Mouse (Mus musculus) hindbrain, postnatal 0 days (tissue): ENCODE data around the gene Slc38a10. TPM values are rescaled to one million over a fixed set of nuclear protein-coding genes. Genes with fewer than 3 reads are reported as not detected.

ENCODE experiments used
- ATAC-seq: fragments of 200-750 bp; cut with Nextera tagmentation; 2 replicates; pipeline ENCODE4 v1.8.0; 2017; ENCODE audit warnings: mild to moderate bottlenecking, moderate TSS enrichment, moderate library complexity
- DNase-seq: peaks from one replicate; pipeline ENCODE4 v3.0.0-alpha.2; 2015; ENCODE audit warnings: low spot score
- H3K27ac ChIP-seq: fragments of 300-500 bp; sonication (generic); 2 replicates; pipeline ENCODE4 v1.5.1; 2014; ENCODE audit warnings: mild to moderate bottlenecking
- H3K27me3 ChIP-seq: fragments of 300-500 bp; sonication (generic); 2 replicates; pipeline ENCODE4 v1.6.1; 2014; ENCODE audit warnings: low read length, mixed read lengths; ENCODE audit not compliant: insufficient read depth
- H3K36me3 ChIP-seq: fragments of 300-500 bp; sonication (generic); 2 replicates; pipeline ENCODE4 v1.6.1; 2014; ENCODE audit warnings: low read length, mixed read lengths; ENCODE audit not compliant: insufficient read depth
- H3K4me1 ChIP-seq: fragments of 300-500 bp; sonication (generic); 2 replicates; pipeline ENCODE4 v1.6.1; 2014; ENCODE audit warnings: antibody characterized with exemption, low read length, mixed read lengths; ENCODE audit not compliant: insufficient read depth
- H3K4me2 ChIP-seq: fragments of 300-500 bp; sonication (generic); 2 replicates; pipeline ENCODE4 v1.6.1; 2014; ENCODE audit warnings: low read depth, mild to moderate bottlenecking, low read length, moderate library complexity, mixed read lengths
- H3K4me3 ChIP-seq: fragments of 300-500 bp; sonication (generic); 2 replicates; pipeline ENCODE4 v1.5.1; 2014; ENCODE audit warnings: low read length
- H3K9ac ChIP-seq: fragments of 300-500 bp; sonication (generic); replicated peaks from 2 replicates; pipeline ENCODE4 v1.6.1; 2014; ENCODE audit warnings: mild to moderate bottlenecking, low read length, moderate library complexity, mixed read lengths
- H3K9me3 ChIP-seq: fragments of 300-500 bp; sonication (generic); 2 replicates; pipeline ENCODE4 v1.6.1; 2016; ENCODE audit warnings: low read length, mixed read lengths
- CTCF ChIP-seq: IDR thresholded peaks from 2 replicates; pipeline ENCODE4 v1.5.1; 2016; ENCODE audit warnings: antibody characterized with exemption, control low read depth, low read depth
- whole genome bisulfite sequencing: fragments of 180-500 bp; shearing (Covaris S2); extraction: QIAGEN DNeasy Blood & Tissue Kit; methylation state at CpG from one replicate; pipeline ENCODE4 v1.1.7; 2014; 5-methylcytosine and 5-hydroxymethylcytosine counted together
- polyA plus RNA-seq: library from polyadenylated mRNA; unstranded; fragments of >200 nt; fragmentation: Nextera tagmentation; extraction: Ambion mirVana; gene quantifications from 2 replicates; pipeline ENCODE4 v1.2.1, GENCODE M21; 2015
- total RNA-seq: library from RNA; depleted of rRNA; stranded (reverse); fragments of >200 nt; gene quantifications from 2 replicates; pipeline ENCODE4 v1.2.3, GENCODE M21; 2014

The Slc38a10 gene
- total and polyA plus RNA-seq, 2 experiments from 2014 or later = 101 to 178 TPM

DNA sequence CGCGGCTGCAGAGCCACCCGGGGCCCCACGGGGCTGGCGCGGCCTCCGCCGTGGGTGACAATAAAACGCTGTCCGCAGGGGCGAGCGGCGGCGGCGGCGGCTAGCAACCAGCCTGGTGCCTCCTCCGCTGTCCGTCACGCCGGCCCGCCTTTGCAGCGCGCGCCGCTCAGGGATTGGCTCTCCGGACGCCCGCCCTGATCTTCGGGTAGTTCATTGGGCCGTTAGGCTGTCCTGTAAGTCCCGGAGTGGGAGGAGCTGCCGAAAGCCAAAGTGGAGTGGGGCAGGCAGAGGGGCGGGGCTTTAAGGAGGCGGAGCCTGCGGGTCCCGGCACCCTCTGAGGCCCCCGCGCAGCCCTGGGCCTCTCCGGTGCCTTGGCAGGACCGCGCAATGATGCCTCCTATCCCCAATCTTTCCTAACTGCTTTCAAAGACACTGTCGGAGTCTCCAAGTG is 64.4 kb downstream of the Slc38a10 start, which contains the start of gene Cep131:
TSS of gene Cep131 (minus strand) at position 126 of the 451 bp plus-strand sequence.
- Histone ChIP-seq H3K27ac (peak within 1 kb of the TSS; percentile 80), H3K27me3 (no peaks in the 10 kb centered on the region), H3K4me3 (peak within 1 kb of the TSS; percentile 74), H3K4me1 (peaks cover 10% of the 10 kb centered on the region; the same call in 1 of the 2 replicates), H3K4me2 (peak within 1 kb of the TSS; percentile 87), H3K9ac (peak within 1 kb of the TSS; percentile 90), H3K9me3 (no peaks in the 10 kb centered on the region), H3K36me3 (peaks cover 21% of the 10 kb centered on the region)
- WGBS = under 1% methylated on average over 38 of the region's 42 CpGs
- peak; percentile 99 for ATAC-seq
- no peak for TF ChIP-seq CTCF
- DNase-seq = peak; percentile 99

DNA sequence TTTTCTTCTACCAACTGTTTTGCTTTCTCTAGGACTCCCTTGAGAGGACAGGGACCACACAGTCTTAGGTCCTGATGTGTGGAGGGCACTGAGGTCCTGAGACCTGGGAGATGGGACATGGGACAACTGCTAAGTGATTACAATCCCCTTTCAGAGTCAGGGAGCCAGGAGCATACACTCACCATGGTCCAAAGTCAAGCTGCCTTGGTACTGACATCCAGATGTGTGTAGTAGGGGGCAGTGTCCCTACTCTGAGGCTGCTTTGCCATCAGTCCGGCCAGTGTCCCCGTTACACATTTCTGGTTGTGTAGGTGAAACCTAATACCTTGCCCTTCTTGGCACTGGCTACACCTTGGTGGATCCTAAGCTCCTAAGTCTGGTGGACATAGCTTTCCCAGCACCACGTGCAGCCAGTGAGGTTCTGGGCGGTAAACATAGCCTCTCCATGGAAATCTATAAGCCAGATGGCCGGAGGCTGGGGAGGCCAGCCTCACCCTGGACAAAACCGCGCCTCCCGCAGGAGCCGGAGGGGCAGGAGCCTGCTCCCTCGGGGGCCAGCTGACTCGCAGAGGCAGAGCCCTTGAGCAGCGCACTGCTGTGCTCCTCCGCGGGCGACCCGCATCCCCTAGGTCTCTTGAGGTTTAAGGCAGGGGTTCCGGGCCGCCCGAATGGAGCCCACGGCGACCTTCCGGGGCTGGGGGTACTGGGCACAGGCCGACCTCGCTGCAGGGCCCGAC is 65.1 kb downstream of the Slc38a10 start:
- WGBS = under 1% methylated on average over 25 of the region's 25 CpGs
- Histone ChIP-seq H3K4me1 (peaks cover 10% of the 10 kb centered on the region; the same call in 1 of the 2 replicates), H3K9ac (peak overlapping the region; percentile 90), H3K36me3 (peaks cover 18% of the 10 kb centered on the region), H3K27ac (peak overlapping the region; percentile 80), H3K9me3 (no peaks in the 10 kb centered on the region), H3K4me3 (peak overlapping the region; percentile 74), H3K4me2 (peak overlapping the region; percentile 87), H3K27me3 (no peaks in the 10 kb centered on the region)
- TF ChIP-seq CTCF = no peak; the same call in 1 of the 2 replicates
- DNase-seq (peak; percentile 48), ATAC-seq (peak; percentile 33; the same call in 1 of the 2 replicates)

DNA sequence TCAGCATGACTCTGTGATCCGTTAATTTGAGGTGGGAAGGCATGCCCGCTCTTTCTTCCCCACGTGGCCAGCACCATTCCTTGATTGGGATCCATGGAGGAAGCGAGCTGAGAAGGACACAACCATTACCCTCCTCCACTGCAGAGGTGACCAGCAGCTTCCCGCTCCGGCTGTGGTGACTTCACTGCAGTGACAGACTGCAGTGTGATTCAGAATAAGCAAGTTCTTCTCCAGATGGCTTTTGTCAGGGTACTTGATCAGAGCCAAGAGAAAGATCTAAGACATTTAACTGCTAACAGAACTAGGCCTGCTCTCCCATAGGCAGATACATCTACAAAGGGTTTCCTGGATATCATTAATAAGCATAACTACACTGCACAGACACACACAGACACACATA is 70.9 kb downstream of the Slc38a10 start:
- Histone ChIP-seq H3K9ac (no peak overlapping the region), H3K27ac (no peak overlapping the region), H3K4me3 (no peak overlapping the region), H3K9me3 (no peaks in the 10 kb centered on the region), H3K4me2 (no peak overlapping the region), H3K27me3 (no peaks in the 10 kb centered on the region), H3K36me3 (peaks cover 64% of the 10 kb centered on the region), H3K4me1 (0 out of 2 replicates have a peak, but pooled peaks cover 2% of the 10 kb centered on the region)
- TF ChIP-seq CTCF = no peak
- ATAC-seq (no peak), DNase-seq (no peak)
- WGBS = 90% methylated on average over 6 of the region's 6 CpGs

DNA sequence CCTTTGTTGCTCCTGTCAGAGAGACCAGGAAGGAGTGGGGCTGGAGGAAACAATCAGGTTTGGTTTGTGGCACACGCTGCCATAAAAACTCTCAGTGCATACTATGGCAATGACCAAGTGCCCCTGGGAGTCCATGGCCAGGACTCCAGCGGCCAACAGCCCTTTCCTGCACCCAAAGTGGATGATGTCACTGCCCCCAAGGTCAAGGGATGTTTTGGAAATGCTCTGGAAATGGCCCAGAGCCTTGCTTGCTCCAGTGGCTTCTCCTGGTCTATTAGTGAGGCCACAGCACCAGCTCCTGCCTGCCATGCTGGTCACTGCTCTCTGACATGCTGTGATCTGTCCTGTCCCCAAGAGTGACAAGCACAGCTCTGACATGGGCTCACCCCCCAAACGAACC is 75.0 kb downstream of the Slc38a10 start:
- H3K27me3 ChIP-seq = no peaks in the 10 kb centered on the region
- 85% methylated on average over 3 of the region's 3 CpGs for WGBS
- H3K36me3 ChIP-seq = peaks cover 85% of the 10 kb centered on the region
- TF ChIP-seq CTCF = no peak
- no peak overlapping the region for H3K27ac ChIP-seq
- DNase-seq = no peak
- no peak overlapping the region for H3K9ac ChIP-seq
- H3K4me1 ChIP-seq = no peaks in the 10 kb centered on the region
- no peaks in the 10 kb centered on the region for H3K9me3 ChIP-seq
- ATAC-seq = no peak
- no peak overlapping the region for H3K4me3 ChIP-seq
- no peak overlapping the region for H3K4me2 ChIP-seq

DNA sequence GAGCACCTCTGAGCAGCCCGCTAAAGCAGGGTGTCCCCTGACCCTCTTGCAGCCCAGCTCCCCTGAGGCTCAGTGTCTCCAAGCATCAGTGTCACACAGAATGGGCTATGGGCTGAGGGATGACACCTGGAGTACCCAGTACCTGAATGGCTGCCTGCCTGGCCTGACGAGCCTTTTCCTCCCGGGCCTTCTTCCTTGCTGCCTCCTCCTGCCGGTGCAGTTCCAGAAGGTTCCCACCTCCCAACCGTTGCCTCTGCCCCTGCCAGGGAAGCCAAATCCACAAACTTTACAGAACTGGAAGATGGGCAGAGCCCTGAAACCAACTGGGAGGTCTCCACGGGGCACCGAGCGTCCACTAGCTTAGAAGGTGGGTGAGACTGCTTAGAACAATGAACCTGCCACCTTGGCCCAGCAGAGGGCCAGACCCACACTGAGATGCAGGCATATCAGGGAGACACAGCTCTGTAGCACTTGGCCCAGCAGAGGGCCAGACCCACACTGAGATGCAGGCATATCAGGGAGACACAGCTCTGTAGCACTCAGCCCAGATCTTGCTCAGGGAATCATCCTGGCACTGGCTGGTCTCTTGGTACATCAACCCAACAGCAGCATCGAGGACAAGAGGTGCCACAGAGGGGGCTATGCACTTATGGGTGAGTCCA is 78.0 kb downstream of the Slc38a10 start:
- DNase-seq = peak; percentile 38

DNA sequence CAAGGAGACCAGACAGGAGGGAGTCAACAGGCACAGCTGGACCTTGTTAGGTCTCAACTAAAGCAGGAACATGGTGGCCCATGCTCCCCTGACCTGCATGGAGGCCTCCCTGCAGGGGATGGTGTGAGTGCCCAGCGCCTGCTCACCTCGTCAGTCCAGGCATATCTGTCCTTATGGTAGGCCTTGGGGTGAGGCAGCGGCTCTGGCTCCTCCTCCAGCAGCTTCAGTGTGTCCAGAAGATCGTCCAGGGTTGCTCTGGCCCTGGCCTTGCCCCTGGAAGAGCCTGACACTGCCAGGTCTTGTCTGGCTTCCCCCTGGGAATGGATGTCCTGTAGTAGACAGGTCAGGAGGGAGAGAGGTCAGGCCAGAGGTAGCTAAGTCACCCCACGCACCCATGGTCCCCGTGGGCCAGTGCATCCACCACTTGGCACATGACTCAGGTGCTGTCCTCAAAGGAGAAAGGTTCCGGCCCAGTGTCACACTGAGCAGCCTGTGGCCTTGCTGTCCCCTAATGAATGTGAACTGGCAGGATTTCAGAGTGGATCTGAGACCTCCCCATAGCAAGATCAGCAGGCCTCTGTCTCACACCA is 79.3 kb downstream of the Slc38a10 start:
- ATAC-seq = no peak
- H3K4me1 ChIP-seq = no peaks in the 10 kb centered on the region
- H3K9me3 ChIP-seq = no peaks in the 10 kb centered on the region
- H3K27me3 ChIP-seq = no peaks in the 10 kb centered on the region
- H3K36me3 ChIP-seq = peaks cover 66% of the 10 kb centered on the region
- no peak overlapping the region for H3K9ac ChIP-seq
- DNase-seq = no peak
- H3K27ac ChIP-seq = no peak overlapping the region
- H3K4me2 ChIP-seq = no peak overlapping the region
- H3K4me3 ChIP-seq = no peak overlapping the region
- no peak for TF ChIP-seq CTCF
- 85% methylated on average over 7 of the region's 7 CpGs for WGBS

More for the DNA sequence above, 78.0 kb downstream of the Slc38a10 start:
- ATAC-seq = peak; percentile 46
- no peak overlapping the region for H3K4me2 ChIP-seq
- no peaks in the 10 kb centered on the region for H3K27me3 ChIP-seq
- 88% methylated on average over 9 of the region's 9 CpGs for WGBS
- H3K9me3 ChIP-seq = no peaks in the 10 kb centered on the region
- no peak overlapping the region for H3K4me3 ChIP-seq
- H3K36me3 ChIP-seq = peaks cover 67% of the 10 kb centered on the region
- H3K4me1 ChIP-seq = no peaks in the 10 kb centered on the region
- TF ChIP-seq CTCF = peak; percentile 68
- no peak overlapping the region for H3K27ac ChIP-seq
- H3K9ac ChIP-seq = no peak overlapping the region
